Mouse (Mus musculus) thymus, adult 2 months (tissue): ENCODE data around the gene Adamts18.

Experiments
- CTCF ChIP-seq: fragments of 200-500 bp; IDR thresholded peaks from 2 replicates; pipeline ENCODE4 v1.5.1; 2012; ENCODE audit warnings: mild to moderate bottlenecking, control low read depth, low read length, moderate library complexity, borderline replicate concordance; ENCODE audit not compliant: control insufficient read depth, poor library complexity, insufficient read depth; ENCODE audit errors: extremely low read depth
- POLR2A ChIP-seq: fragments of 200-500 bp; IDR thresholded peaks from 2 replicates; pipeline ENCODE4 v1.6.1; 2012; ENCODE audit warnings: mild to moderate bottlenecking, low read length, control low read depth, moderate library complexity; ENCODE audit not compliant: control insufficient read depth, poor library complexity, insufficient read depth; ENCODE audit errors: extremely low read depth

DNA sequence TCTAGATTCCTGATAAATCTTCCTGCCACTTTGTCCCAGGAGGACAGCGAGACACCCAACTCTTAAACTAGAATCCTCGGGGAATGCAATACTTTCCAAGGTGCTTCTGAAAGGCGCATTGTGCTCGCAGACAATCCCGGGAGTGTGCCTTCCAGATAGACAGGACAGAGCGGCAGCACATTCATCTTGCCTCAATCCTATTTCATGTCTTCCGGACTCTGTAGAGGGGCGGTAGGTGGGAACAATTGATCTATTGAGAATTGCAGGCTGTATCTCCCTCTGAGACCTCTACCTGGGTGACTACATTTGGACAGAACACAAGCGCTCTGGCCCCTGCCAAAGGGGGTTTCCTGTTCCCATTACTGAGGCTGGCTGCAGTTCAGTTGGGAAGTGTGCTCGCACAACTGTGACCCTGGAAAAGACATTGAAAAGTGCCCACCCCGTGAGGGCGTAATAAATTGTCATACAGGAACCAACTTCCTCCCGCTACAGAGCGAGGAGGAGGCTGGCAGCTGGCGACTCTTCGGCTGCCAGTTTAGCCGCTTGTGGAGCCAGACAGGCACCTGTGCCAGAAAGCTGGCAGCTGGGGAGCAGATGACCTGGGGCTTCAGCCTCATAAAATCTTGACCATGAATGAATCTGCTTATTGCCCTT is 160.5 kb downstream of the Adamts18 start:
- TF ChIP-seq CTCF: no peak
- TF ChIP-seq POLR2A: no peak
